Mouse (Mus musculus) liver, postnatal 0 days (tissue): ENCODE measurements around the gene Tmco1.

Source experiments
- CTCF ChIP-seq: sonication (generic); IDR thresholded peaks from 2 replicates; pipeline ENCODE4 v1.5.1; 2016; ENCODE audit warnings: antibody characterized with exemption, low read depth
- EP300 ChIP-seq: IDR thresholded peaks from 2 replicates; pipeline ENCODE4 v1.6.1; 2016; ENCODE audit warnings: antibody characterized with exemption, low read depth, mild to moderate bottlenecking

DNA sequence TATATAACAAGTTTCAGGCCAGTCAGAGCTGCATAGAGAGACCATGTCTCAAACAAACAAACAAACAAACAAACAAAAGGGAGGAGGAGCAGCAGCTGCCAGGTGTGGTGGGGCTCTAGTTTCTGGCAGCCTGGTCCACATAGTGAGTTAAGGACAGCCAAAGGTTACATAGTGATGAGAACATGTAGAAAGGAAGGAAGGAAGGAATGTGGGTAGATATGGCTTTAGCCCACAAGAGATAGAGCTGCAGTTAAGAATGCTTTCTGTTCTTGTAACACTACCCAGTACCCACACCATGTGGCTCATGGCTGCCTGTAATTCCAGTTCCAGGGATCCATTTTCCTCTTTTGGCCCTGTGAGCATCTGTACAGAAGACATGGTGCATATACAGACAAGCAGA lies 4.2 kb downstream of the Tmco1 start:
- TF ChIP-seq CTCF (no peak), EP300 (no peak)
